Mouse (Mus musculus): ENCODE measurements around the gene Hist1h1d.
A peak's percentile ranks its signal among the peaks of the same experiment; 100 is the strongest.
"Not testable (repeated sequence)": the region's sequence is repeated elsewhere in the genome, so short reads cannot be mapped to it uniquely, and the experiment has no call there.

Hist1h1d gene

GRCm38 (mm10) chr13:23573034-23573897, 20.2 kb downstream of the Hist1h1d start:
- DNase-seq (ENCODE audit: low spot score in 2 of 2), result not testable (repeated sequence)

- peak; percentile 95 to 97 for DNase-seq (ENCODE audit: low spot score in 2 of 2)
Measured at GRCm38 (mm10) chr13:23573898-23574524, 20.9 kb downstream of the Hist1h1d start, which contains the start of the genes Hist1h2bf and Hist1h2ad. Gene Hist1h2bf, minus strand, starts transcription at chr13:23574196. Gene Hist1h2ad, plus strand, starts transcription at chr13:23574381.

- DNase-seq (ENCODE audit: low spot score in 2 of 2), result not testable (repeated sequence)
Measured at GRCm38 (mm10) chr13:23574546-23575170, 21.6 kb downstream of the Hist1h1d start.

GRCm38 (mm10) chr13:23575271-23575851, 22.3 kb downstream of the Hist1h1d start, which contains the start of gene Hist1h3d:
Gene Hist1h3d, plus strand, starts transcription at chr13:23575763.
- peak in 1 of 2 experiments; percentile 62 for DNase-seq (ENCODE audit: low spot score in 2 of 2)

- not testable (repeated sequence) for DNase-seq (ENCODE audit: low spot score in 2 of 2)
Measured at GRCm38 (mm10) chr13:23575864-23576313, 22.8 kb downstream of the Hist1h1d start.

GRCm38 (mm10) chr13:23576351-23576881, 23.4 kb downstream of the Hist1h1d start:
- DNase-seq (ENCODE audit: low spot score in 2 of 2), result no peak

- DNase-seq (ENCODE audit: low spot score in 2 of 2), result no peak
Measured at GRCm38 (mm10) chr13:23576906-23577639, 24.0 kb downstream of the Hist1h1d start.

- no peak for DNase-seq (ENCODE audit: low spot score in 2 of 2)
Measured at GRCm38 (mm10) chr13:23577835-23578234, 24.8 kb downstream of the Hist1h1d start.

GRCm38 (mm10) chr13:23581408-23582218, 28.6 kb downstream of the Hist1h1d start, which contains the start of gene Hist1h4d:
Gene Hist1h4d, plus strand, starts transcription at chr13:23581598.
- DNase-seq (ENCODE audit: low spot score in 2 of 2), result peak; percentile 94 to 97

GRCm38 (mm10) chr13:23582219-23583056, 29.4 kb downstream of the Hist1h1d start:
- no peak for DNase-seq (ENCODE audit: low spot score in 2 of 2)

- DNase-seq (ENCODE audit: low spot score in 2 of 2), result no peak
Measured at GRCm38 (mm10) chr13:23583387-23584068, 30.5 kb downstream of the Hist1h1d start.

- DNase-seq (ENCODE audit: low spot score in 2 of 2), result no peak
Measured at GRCm38 (mm10) chr13:23584331-23584730, 31.3 kb downstream of the Hist1h1d start.

- DNase-seq (ENCODE audit: low spot score in 2 of 2), result peak; percentile 48 to 76
Measured at GRCm38 (mm10) chr13:23585029-23585441, 32.0 kb downstream of the Hist1h1d start.

GRCm38 (mm10) chr13:23585442-23586098, 32.5 kb downstream of the Hist1h1d start:
- peak; percentile 62 to 74 for DNase-seq (ENCODE audit: low spot score in 2 of 2)

GRCm38 (mm10) chr13:23586099-23586939, 33.3 kb downstream of the Hist1h1d start:
- DNase-seq (ENCODE audit: low spot score in 2 of 2), result no peak

GRCm38 (mm10) chr13:23586940-23587225, 33.8 kb downstream of the Hist1h1d start:
- no peak for DNase-seq (ENCODE audit: low spot score in 2 of 2)

- no peak for DNase-seq (ENCODE audit: low spot score in 2 of 2)
Measured at GRCm38 (mm10) chr13:23591206-23591605, 38.1 kb downstream of the Hist1h1d start.

Data from right cerebral cortex, postnatal 36 days (tissue).